Mouse (Mus musculus) C2C12 (cell line): ENCODE data around the gene Elf2.

Source experiments
- CEBPB ChIP-seq: IDR thresholded peaks from one replicate; pipeline ENCODE4 v1.6.1; 2011; ENCODE audit warnings: low read depth, mild to moderate bottlenecking, control low read depth, moderate library complexity
- CTCF ChIP-seq: IDR thresholded peaks from one replicate; pipeline ENCODE4 v1.5.1; 2011; ENCODE audit not compliant: control insufficient read depth, insufficient read depth, insufficient read length
- MAX ChIP-seq: IDR thresholded peaks from one replicate; pipeline ENCODE4 v1.6.1; 2011; ENCODE audit warnings: mild to moderate bottlenecking, control low read depth
- MYOD1 ChIP-seq: IDR thresholded peaks from one replicate; pipeline ENCODE4 v1.6.1; 2011; ENCODE audit warnings: low read depth; ENCODE audit not compliant: control insufficient read depth, insufficient read length
- MYOG ChIP-seq: IDR thresholded peaks from one replicate; pipeline ENCODE4 v1.6.1; 2011; ENCODE audit not compliant: control insufficient read depth, insufficient read length; ENCODE audit errors: extremely low read depth

- TF ChIP-seq CTCF (no peak), MAX (no peak), CEBPB (no peak), MYOD1 (no peak), MYOG (no peak)
Observed at GRCm38 (mm10) chr3:51204441-51204840, 136.0 kb downstream of the Elf2 start.
